In the genomic region with DNA sequence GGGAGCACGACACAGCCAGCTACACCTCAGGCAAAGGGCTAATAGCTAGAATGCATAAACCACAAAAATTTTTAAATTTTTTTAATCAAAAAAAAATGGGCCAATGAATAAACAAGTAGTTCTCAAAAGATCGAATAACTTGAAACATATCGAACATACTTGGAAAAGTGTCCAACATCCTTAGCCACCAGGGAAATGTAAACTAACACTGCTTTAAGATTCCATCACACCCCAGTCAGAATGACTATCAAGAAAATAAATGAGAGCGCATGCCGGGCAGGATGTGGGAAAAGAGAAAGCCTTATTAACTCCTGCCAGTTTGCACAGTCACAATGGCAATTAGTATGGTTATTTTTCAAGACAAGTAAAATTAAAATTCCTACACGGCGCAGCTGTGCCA, we compare ENCODE assay signal across 26 mouse cellular contexts.
"Had no signal": no experiment of that assay in that cellular context is flagged by ENCODE, and none has a peak within 500 bp of the region (broad histone marks: within the 10 kb centered on the region; RNA-seq: fewer than 3 reads in every experiment).

No protein-coding gene starts in this region.

- H3K36me3 ChIP-seq: heart, embryonic 13.5 days; heart, embryonic 15.5 days; hindbrain, embryonic 13.5 days; hindbrain, embryonic 15.5 days; limb, embryonic 13.5 days; limb, embryonic 15.5 days; liver, embryonic 12.5 days had no signal

- H3K9me3 ChIP-seq: heart, embryonic 13.5 days; heart, embryonic 15.5 days; hindbrain, embryonic 13.5 days; hindbrain, embryonic 15.5 days; limb, embryonic 13.5 days; limb, embryonic 15.5 days; liver, embryonic 12.5 days had no signal

- H3K4me1 ChIP-seq: heart, embryonic 15.5 days; hindbrain, embryonic 13.5 days; hindbrain, embryonic 15.5 days; limb, embryonic 13.5 days; limb, embryonic 15.5 days had no signal

- DNase-seq: gastrocnemius, adult 2 months; gastrocnemius, postnatal 10 days; gastrocnemius, postnatal 25 days; heart, adult 2 months; heart, postnatal 14 days; heart, postnatal 36 days; kidney, adult 18-20 months; kidney, adult 8-10 months; kidney, postnatal 10 days; kidney, postnatal 25 days; kidney, postnatal 4 days; layer of hippocampus, adult 9-11 months; layer of hippocampus, postnatal 36 days; left cerebral cortex, postnatal 4 days had no signal

- H3K9ac ChIP-seq: heart, embryonic 13.5 days; heart, embryonic 15.5 days; hindbrain, embryonic 13.5 days; hindbrain, embryonic 15.5 days; limb, embryonic 13.5 days; limb, embryonic 15.5 days; liver, embryonic 12.5 days; liver, embryonic 14.5 days had no signal

- H3K4me3 ChIP-seq: gastrocnemius, adult 2 months; heart, adult 2 months; heart, embryonic 13.5 days; heart, embryonic 15.5 days; hindbrain, embryonic 13.5 days; hindbrain, embryonic 15.5 days; layer of hippocampus, adult 2 months; limb, embryonic 13.5 days; limb, embryonic 15.5 days; liver, embryonic 12.5 days had no signal

- H3K4me2 ChIP-seq: heart, embryonic 11.5 days; heart, embryonic 13.5 days; heart, embryonic 15.5 days; hindbrain, embryonic 13.5 days; hindbrain, embryonic 15.5 days; limb, embryonic 13.5 days; limb, embryonic 15.5 days; liver, embryonic 12.5 days had no signal

- H3K27me3 ChIP-seq: heart, embryonic 13.5 days; heart, embryonic 15.5 days; hindbrain, embryonic 13.5 days; hindbrain, embryonic 15.5 days; limb, embryonic 13.5 days; limb, embryonic 15.5 days; liver, embryonic 12.5 days had no signal

- H3K27ac ChIP-seq: gastrocnemius, adult 2 months; heart, adult 2 months; heart, embryonic 13.5 days; heart, embryonic 15.5 days; hindbrain, embryonic 13.5 days; hindbrain, embryonic 15.5 days; hindbrain, postnatal 0 days; layer of hippocampus, adult 2 months; limb, embryonic 13.5 days; limb, embryonic 15.5 days; liver, embryonic 12.5 days; liver, embryonic 14.5 days had no signal

- ATAC-seq: hindbrain, postnatal 0 days; intestine, embryonic 16.5 days; liver, embryonic 12.5 days had no signal
